Mouse (Mus musculus) liver, embryonic 15.5 days (tissue): ENCODE results near the gene Hnmt. TPM values are rescaled to one million over a fixed set of nuclear protein-coding genes. Genes with fewer than 3 reads are reported as not detected.
"Not testable (repeated sequence)": the region's sequence is repeated elsewhere in the genome, so short reads cannot be mapped to it uniquely, and the experiment has no call there.

Experiments used
- ATAC-seq: fragments of 200-750 bp; cut with Nextera tagmentation; 2 replicates; pipeline ENCODE4 v1.8.0; 2017; ENCODE audit warnings: moderate number of reproducible peaks, mild to moderate bottlenecking, moderate library complexity; ENCODE audit not compliant: insufficient read depth
- H3K27ac ChIP-seq: fragments of 300-500 bp; sonication (generic); replicated peaks from 2 replicates; pipeline ENCODE4 v1.5.1; 2015; ENCODE audit warnings: mild to moderate bottlenecking, inconsistent platforms
- H3K27me3 ChIP-seq: fragments of 300-500 bp; sonication (generic); 2 replicates; pipeline ENCODE4 v1.6.1; 2015; ENCODE audit warnings: mild to moderate bottlenecking, inconsistent platforms
- H3K36me3 ChIP-seq: fragments of 300-500 bp; sonication (generic); replicated peaks from 2 replicates; pipeline ENCODE4 v1.6.1; 2015; ENCODE audit warnings: moderate library complexity, mild to moderate bottlenecking, inconsistent platforms
- H3K4me1 ChIP-seq: fragments of 300-500 bp; sonication (generic); replicated peaks from 2 replicates; pipeline ENCODE4 v1.6.1; 2015; ENCODE audit warnings: inconsistent platforms
- H3K4me2 ChIP-seq: fragments of 300-500 bp; sonication (generic); 2 replicates; pipeline ENCODE4 v1.6.1; 2015; ENCODE audit warnings: moderate library complexity, mild to moderate bottlenecking, inconsistent platforms
- H3K4me3 ChIP-seq: fragments of 300-500 bp; sonication (generic); replicated peaks from 2 replicates; pipeline ENCODE4 v1.5.1; 2015; ENCODE audit warnings: mild to moderate bottlenecking, inconsistent platforms
- H3K9ac ChIP-seq: fragments of 300-500 bp; sonication (generic); 2 replicates; pipeline ENCODE4 v1.6.1; 2015; ENCODE audit warnings: moderate library complexity, mild to moderate bottlenecking, inconsistent platforms
- H3K9me3 ChIP-seq: fragments of 300-500 bp; sonication (generic); replicated peaks from 2 replicates; pipeline ENCODE4 v1.6.1; 2016; ENCODE audit warnings: inconsistent platforms
- WGBS: fragments of 180-500 bp; shearing (Covaris S2); methylation state at CpG from one replicate; pipeline ENCODE4 v1.1.7; 2015; ENCODE audit warnings: mixed read lengths; ENCODE audit not compliant: insufficient replicate concordance; 5-methylcytosine and 5-hydroxymethylcytosine counted together
- polyA plus RNA-seq: library from polyadenylated mRNA; unstranded; fragments of >200 nt; fragmentation: Nextera tagmentation; extraction: Ambion mirVana; gene quantifications from 2 replicates; pipeline ENCODE4 v1.2.1, GENCODE M21; 2015

The Hnmt gene
- 0.36 and 0.51 TPM in 2 replicates for polyA plus RNA-seq

DNA sequence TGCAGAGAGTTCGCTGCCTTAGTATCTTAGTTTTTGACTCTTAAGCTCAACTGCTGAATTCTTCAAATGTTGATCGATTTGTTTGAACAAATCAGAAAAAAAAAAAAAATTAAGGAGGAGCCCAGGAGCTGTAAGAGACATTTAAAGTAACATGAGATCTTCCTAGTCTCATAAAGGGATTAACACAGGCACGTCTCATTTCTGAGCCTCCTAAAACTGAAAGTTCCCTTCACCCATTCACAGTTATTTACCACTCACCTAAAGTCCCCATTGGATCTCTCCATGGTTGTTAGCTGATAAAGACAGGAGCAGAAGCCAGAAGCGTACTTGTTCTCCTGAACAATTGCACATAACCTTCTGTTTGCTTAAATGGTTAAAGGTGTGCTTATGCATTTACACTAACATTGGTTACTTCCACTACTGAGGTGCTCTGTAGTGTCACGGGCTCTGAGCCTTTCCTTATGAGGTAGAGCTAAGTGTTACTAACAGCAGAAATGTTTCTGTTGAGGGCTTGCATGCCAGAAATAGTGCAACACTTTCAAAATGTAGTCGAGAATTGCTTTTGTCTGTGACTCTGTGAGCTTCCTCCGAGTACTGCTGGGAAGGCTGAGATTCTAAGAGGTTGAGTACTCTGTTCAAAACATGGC lies at the start of gene Hnmt:
Hnmt (minus strand) TSS at position 51 of the 647 bp plus-strand sequence.
- 0 out of 2 replicates have a peak, but pooled peaks cover 3% of the 10 kb centered on the region for H3K4me1 ChIP-seq
- peak within 1 kb of the TSS; percentile 34 for H3K4me3 ChIP-seq
- 36% methylated on average over 7 of the region's 7 CpGs for WGBS
- no peaks in the 10 kb centered on the region for H3K9me3 ChIP-seq
- H3K27ac ChIP-seq: no peak within 1 kb of the TSS
- H3K27me3 ChIP-seq: no peaks in the 10 kb centered on the region
- H3K36me3 ChIP-seq: no peaks in the 10 kb centered on the region
- no peak within 1 kb of the TSS for H3K9ac ChIP-seq
- ATAC-seq: no peak
- H3K4me2 ChIP-seq: peak within 1 kb of the TSS; percentile 53

DNA sequence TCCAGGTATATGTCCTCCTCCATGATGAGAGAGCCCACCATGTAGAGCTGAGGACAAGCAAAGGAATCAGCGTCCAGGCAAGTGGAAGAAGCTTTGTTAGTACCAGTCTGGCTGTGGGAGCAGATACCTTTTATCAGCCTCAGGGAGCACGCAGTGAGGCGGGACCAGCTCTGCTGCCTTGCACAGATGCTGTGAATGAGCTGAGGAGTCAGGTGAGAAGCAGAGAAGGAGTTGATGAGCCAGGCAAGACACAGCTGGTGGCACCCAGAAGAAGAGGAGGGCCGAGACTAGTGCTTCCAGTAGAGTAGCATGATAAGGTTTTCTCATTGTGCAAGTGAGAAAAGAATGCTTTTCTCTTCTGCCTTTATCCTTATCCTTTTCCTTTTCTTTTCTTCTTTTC lies 47.3 kb upstream of the Hnmt start, which contains the start of gene Tbpl2:
Tbpl2 (minus strand) TSS at position 101 of the 400 bp plus-strand sequence.
- Histone ChIP-seq H3K4me3 (no peak within 1 kb of the TSS), H3K27ac (no peak within 1 kb of the TSS), H3K9ac (no peak within 1 kb of the TSS), H3K4me2 (no peak within 1 kb of the TSS), H3K9me3 (no peaks in the 10 kb centered on the region), H3K27me3 (no peaks in the 10 kb centered on the region), H3K36me3 (no peaks in the 10 kb centered on the region), H3K4me1 (no peaks in the 10 kb centered on the region)
- no peak for ATAC-seq
- 49% methylated on average over 4 of the region's 4 CpGs for WGBS

DNA sequence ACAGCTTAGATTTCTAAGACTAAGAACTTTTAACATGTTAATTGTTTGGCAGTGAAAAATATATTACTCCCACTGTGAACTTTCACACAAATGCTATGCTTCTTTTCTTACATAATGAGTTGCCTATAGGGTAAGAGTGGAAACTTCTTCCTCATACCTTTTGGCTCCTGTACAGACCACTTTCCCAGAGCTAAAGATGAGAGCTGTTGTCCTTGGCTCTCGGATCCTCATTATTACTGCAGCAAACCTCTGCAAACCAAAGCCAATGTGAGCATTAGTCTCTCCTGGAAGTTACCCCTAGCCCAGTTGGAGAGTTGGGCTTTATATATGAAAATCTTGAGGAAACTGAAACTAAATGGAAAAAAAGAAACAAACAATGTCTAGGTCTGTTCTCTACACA lies 41.7 kb upstream of the Hnmt start:
- H3K9ac ChIP-seq: no peak overlapping the region
- H3K4me3 ChIP-seq: no peak overlapping the region
- 47% methylated on average over 1 of the region's 1 CpGs for WGBS
- no peak overlapping the region for H3K4me2 ChIP-seq
- no peaks in the 10 kb centered on the region for H3K27me3 ChIP-seq
- H3K4me1 ChIP-seq: no peaks in the 10 kb centered on the region
- no peaks in the 10 kb centered on the region for H3K36me3 ChIP-seq
- no peaks in the 10 kb centered on the region for H3K9me3 ChIP-seq
- no peak for ATAC-seq
- H3K27ac ChIP-seq: no peak overlapping the region

DNA sequence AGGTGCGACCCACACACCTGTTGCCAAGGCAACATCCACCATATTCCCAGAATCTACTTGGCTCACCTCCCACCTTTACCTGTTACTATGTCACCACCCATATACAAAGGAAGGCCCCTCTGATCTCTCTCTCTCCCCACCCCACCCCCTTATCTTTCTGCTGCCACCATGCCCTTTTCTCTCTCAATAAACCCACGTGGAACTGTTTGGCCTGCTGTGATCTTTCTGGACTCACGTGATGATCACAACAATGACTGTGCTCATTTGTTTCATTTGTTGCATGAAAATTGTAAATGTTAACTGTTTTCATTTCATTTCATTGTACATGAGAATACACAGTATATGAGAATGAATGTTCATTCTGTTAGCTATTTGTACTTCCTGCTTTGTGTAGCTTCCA lies 1.3 kb upstream of the Hnmt start:
- Histone ChIP-seq H3K27ac (no peak overlapping the region), H3K4me1 (0 out of 2 replicates have a peak, but pooled peaks cover 3% of the 10 kb centered on the region), H3K4me2 (no peak overlapping the region), H3K9ac (no peak overlapping the region), H3K36me3 (no peaks in the 10 kb centered on the region), H3K4me3 (no peak overlapping the region), H3K27me3 (no peaks in the 10 kb centered on the region), H3K9me3 (no peaks in the 10 kb centered on the region)
- 36% methylated on average over 3 of the region's 3 CpGs for WGBS
- ATAC-seq: no peak

DNA sequence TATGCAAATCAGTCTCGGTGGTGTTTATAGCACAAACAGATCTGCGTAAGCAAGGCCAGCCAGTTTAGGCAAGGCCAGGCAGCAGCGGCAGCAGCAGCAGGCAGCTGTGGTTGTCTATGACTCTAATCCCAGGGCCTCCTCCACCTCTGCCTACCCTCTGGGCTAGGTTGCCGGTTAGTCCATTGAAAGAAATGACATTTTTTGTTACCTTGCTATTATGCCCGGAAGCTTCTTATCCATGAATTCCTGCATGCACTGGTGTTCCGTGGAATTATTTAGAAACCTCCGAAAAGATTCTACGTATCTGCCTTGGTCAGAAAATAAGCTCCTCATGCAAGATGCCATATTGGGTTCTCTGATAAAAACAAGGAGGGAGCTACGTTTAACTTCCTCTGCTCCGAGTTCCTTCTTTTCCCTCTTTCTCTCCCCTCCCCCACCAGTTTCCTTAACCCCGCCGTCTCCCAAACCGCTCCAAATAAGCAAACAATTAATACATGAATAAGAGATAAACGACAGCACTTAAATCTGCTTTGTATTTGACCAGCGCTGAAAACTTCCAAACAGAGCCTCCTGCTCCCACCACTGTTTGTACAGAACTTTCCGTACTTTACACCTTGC lies 605 bp downstream of the Hnmt start:
- no peak overlapping the region for H3K27ac ChIP-seq
- H3K36me3 ChIP-seq: no peaks in the 10 kb centered on the region
- no peaks in the 10 kb centered on the region for H3K9me3 ChIP-seq
- 12% methylated on average over 16 of the region's 16 CpGs for WGBS
- no peaks in the 10 kb centered on the region for H3K27me3 ChIP-seq
- H3K4me3 ChIP-seq: peak overlapping the region; percentile 34
- peak overlapping the region; percentile 53 for H3K4me2 ChIP-seq
- H3K9ac ChIP-seq: no peak overlapping the region
- H3K4me1 ChIP-seq: 0 out of 2 replicates have a peak, but pooled peaks cover 3% of the 10 kb centered on the region
- no peak for ATAC-seq

DNA sequence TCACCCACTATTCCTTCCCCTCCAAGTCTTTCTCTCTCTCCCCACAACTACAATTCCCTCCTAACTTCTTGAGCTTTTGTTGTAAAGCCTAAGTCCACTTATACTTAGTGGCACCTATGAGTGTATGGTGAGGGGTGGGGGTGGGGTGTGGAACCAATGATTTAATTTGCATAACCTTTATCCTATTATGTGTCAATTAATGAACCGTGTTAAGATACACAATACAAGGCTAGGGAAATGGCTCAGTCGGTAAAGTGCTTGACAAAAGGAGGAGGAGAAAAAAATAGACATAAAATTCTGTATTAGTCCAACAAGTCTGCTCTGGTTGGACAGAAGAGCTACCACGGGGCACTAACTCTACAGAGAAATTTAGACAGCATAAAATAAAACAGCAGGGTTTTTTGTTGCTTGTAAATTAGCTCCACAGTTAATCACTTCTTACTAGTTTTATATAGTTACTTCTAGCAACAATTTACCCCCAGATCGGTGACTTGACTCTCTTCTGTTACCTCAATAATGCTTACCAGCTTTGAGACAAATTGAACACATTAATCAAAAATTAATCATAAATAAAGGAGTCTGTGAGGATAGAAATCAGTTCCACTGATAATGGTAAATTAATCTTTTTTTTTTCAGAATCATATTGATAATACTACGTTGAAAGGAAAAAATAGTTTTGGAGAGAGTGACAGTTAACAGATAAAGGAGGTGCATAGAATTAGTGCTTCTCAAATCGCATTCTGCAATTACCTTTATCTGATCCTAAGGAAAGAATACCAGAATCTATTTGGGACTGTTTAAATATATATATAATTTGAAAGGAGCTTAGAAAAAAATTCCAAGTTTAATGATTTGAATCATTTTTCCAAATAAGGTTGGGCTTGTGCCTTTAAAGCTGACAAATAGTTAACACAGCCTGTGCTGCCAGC lies 1.4 kb downstream of the Hnmt start:
- no peaks in the 10 kb centered on the region for H3K36me3 ChIP-seq
- H3K27ac ChIP-seq: no peak overlapping the region
- 51% methylated on average over 6 of the region's 6 CpGs for WGBS
- ATAC-seq: no peak
- peak overlapping the region; percentile 53 for H3K4me2 ChIP-seq
- H3K9me3 ChIP-seq: no peaks in the 10 kb centered on the region
- H3K4me1 ChIP-seq: 0 out of 2 replicates have a peak, but pooled peaks cover 3% of the 10 kb centered on the region
- H3K9ac ChIP-seq: no peak overlapping the region
- no peaks in the 10 kb centered on the region for H3K27me3 ChIP-seq
- H3K4me3 ChIP-seq: peak overlapping the region; percentile 34

DNA sequence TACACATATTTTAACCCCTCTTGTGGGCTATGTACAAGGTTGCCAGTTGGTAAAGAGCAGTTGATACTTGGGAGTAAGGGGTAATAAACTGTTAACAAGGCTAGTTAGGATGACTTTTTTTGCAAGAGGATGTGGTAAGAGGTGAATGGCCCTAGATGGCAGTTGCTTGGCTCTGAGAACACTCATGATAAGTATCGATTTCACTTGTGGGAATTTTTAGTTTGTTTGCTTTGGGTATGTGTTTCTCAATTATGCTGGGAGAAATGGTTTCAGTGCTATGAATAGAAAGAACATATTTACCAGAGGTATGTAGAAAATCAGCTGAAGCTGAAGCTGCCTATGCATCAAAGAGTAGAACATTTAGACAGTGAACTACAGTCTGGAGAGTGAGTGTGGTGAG lies 6.3 kb downstream of the Hnmt start:
- no peak for ATAC-seq
- Histone ChIP-seq H3K27me3 (no peaks in the 10 kb centered on the region), H3K36me3 (no peaks in the 10 kb centered on the region), H3K27ac (no peak overlapping the region), H3K9me3 (no peaks in the 10 kb centered on the region), H3K9ac (no peak overlapping the region), H3K4me3 (no peak overlapping the region), H3K4me2 (no peak overlapping the region), H3K4me1 (no peaks in the 10 kb centered on the region)
- WGBS: 36% methylated on average over 1 of the region's 1 CpGs

DNA sequence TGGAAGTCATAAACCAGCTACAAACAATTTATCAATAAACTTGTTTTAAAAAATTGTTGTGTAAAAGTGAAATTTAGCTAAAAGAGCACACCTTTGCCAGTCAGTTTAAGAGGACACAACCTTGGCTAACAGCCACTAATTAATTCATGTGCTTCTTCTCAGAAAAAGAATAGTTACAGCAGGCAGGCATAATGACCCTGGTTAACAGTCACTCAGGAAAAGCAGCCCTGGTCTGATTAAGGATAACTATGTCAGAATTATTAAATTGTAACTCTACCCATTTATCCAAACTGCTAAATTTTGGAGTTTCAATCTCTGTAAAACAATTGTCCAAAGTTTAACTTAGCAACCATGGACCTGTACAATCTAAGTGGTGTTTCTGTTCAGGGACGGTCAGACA lies 8.7 kb downstream of the Hnmt start:
- no peak overlapping the region for H3K27ac ChIP-seq

DNA sequence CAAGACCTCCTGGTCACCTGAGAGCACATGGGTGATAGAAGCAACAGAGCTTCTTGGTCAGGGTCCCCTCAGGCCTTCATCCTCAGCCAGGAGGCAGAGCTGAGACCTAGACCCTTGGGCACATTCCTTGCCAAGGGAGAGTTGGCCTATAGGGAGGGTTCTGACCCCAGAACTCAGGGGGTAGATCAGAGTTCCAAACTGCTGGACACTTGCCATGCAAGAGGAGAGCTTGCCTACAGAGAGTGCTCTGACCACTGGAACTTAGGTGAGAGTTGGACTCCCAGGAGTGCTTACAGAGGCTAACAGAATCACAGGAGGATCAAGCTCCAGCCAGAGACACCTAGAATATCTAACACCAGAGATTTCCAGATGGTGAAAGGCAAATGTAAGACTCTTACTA lies 29.8 kb downstream of the Hnmt start:
- not testable (repeated sequence) for H3K36me3 ChIP-seq, H3K27ac ChIP-seq, H3K4me1 ChIP-seq, H3K9ac ChIP-seq, H3K4me3 ChIP-seq, H3K4me2 ChIP-seq, ATAC-seq, H3K9me3 ChIP-seq, H3K27me3 ChIP-seq

More for the DNA sequence above, 8.7 kb downstream of the Hnmt start:
- no peak overlapping the region for H3K4me3 ChIP-seq
- 72% methylated on average over 1 of the region's 1 CpGs for WGBS
- H3K4me2 ChIP-seq: no peak overlapping the region
- no peaks in the 10 kb centered on the region for H3K27me3 ChIP-seq
- H3K36me3 ChIP-seq: no peaks in the 10 kb centered on the region
- H3K9me3 ChIP-seq: no peaks in the 10 kb centered on the region
- H3K4me1 ChIP-seq: no peaks in the 10 kb centered on the region
- H3K9ac ChIP-seq: no peak overlapping the region
- ATAC-seq: no peak

DNA sequence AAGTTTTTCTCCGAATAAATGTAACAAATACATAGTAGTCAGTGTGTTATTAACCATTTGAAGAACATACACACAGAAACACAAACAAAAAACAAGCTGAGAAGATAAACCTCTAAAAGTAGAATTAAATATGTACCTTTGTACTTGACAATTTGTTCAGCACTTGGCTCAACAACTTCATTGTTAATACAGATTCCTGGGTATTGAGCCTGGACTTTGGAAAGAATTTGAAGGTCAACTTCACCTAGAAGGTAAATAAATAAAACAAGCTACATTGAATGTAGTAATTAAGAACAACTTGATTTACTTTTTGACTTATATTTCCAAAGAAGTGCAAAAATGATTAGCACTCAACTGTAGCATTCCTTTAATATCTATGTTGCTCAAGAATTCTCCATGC lies 30.2 kb downstream of the Hnmt start:
- Histone ChIP-seq H3K9me3 (no peaks in the 10 kb centered on the region), H3K27ac (no peak overlapping the region), H3K9ac (no peak overlapping the region), H3K4me3 (no peak overlapping the region), H3K36me3 (no peaks in the 10 kb centered on the region), H3K4me2 (no peak overlapping the region), H3K4me1 (no peaks in the 10 kb centered on the region), H3K27me3 (no peaks in the 10 kb centered on the region)
- WGBS: 54% methylated on average over 1 of the region's 1 CpGs
- ATAC-seq: no peak

DNA sequence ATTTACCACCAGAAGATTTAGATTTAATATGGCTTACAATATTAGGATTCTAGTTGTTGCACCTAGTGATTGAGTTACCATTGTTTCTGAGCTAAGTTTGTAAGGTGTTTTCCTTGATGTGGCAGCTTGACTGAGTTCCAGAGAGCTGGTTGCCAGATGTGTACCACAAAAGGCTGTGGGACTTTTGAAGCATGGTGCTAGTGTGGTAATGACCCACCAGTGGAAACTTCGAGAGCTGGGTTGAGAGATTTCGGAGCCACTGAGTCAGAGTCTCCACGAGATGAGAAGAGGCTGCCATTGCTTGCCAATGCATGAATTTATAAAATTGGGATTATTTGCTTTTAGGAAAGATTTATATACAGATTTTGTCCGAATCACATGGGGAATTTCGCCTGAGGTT lies 34.2 kb downstream of the Hnmt start:
- no peaks in the 10 kb centered on the region for H3K36me3 ChIP-seq
- no peaks in the 10 kb centered on the region for H3K27me3 ChIP-seq
- 48% methylated on average over 5 of the region's 5 CpGs for WGBS

More for the DNA sequence above, 34.2 kb downstream of the Hnmt start:
- Histone ChIP-seq H3K9ac (no peak overlapping the region), H3K4me1 (no peaks in the 10 kb centered on the region), H3K27ac (no peak overlapping the region), H3K9me3 (no peaks in the 10 kb centered on the region), H3K4me2 (no peak overlapping the region), H3K4me3 (no peak overlapping the region)
- ATAC-seq: no peak
